Mouse (Mus musculus) megakaryocyte, embryonic 14.5 days (primary cell): ENCODE results near the gene Anpep. TPM values are rescaled to one million over a fixed set of nuclear protein-coding genes. Genes with fewer than 3 reads are reported as not detected.

ENCODE experiments used
- H3K27me3 ChIP-seq: replicated peaks from 2 replicates; pipeline ENCODE3; 2012; ENCODE audit warnings: inconsistent platforms
- H3K36me3 ChIP-seq: replicated peaks from 2 replicates; pipeline ENCODE3; 2012; ENCODE audit warnings: low read length, inconsistent platforms, mixed read lengths
- H3K4me1 ChIP-seq: 2 replicates; pipeline ENCODE4 v1.6.1; 2012; ENCODE audit warnings: inconsistent platforms
- H3K4me3 ChIP-seq: replicated peaks from 2 replicates; pipeline ENCODE3; 2012; ENCODE audit warnings: moderate library complexity, mild to moderate bottlenecking, inconsistent platforms
- H3K9me3 ChIP-seq: 2 replicates; pipeline ENCODE4 v1.6.1; 2012; ENCODE audit warnings: inconsistent platforms
- FLI1 ChIP-seq: IDR thresholded peaks from 2 replicates; pipeline ENCODE4 v1.6.1; 2012; ENCODE audit warnings: low read length, inconsistent platforms, mixed read lengths
- GATA1 ChIP-seq: IDR thresholded peaks from 3 replicates; pipeline ENCODE4 v1.6.1; 2012; ENCODE audit warnings: mixed read lengths, low read length, inconsistent platforms, borderline replicate concordance
- polyA plus RNA-seq: library from polyadenylated mRNA; stranded (reverse); fragments of >175 nt; gene quantifications from 2 replicates; pipeline ENCODE4 v1.2.3, GENCODE M21; 2012; ENCODE audit warnings: low replicate concordance; ENCODE audit not compliant: insufficient read depth

The Anpep gene
- polyA plus RNA-seq, 1 experiment, result 11.4 TPM

DNA sequence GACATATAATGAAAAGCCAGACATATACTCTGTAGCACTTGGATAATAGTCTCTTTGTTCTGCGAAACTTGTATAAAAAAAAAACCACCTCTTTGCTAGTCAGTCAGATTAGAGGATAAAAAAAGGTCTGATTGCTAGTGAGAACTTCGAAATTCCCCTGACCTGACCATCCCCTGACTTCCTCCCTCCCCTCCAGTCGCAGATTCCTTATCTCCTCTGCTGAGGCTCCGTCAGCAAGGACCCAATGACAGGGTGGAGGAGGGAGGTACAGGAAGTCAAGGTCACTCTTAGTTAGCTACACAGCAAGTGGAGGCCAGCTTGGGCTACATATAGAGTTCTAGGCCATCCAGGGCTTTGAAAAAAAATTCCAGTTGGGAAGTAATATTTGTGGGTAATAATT, 41.3 kb downstream of the Anpep start:
- TF ChIP-seq GATA1 (no peak), FLI1 (no peak)
- H3K9me3 ChIP-seq, result peaks cover 1% of the 10 kb centered on the region; the same call in 1 of the 2 replicates

DNA sequence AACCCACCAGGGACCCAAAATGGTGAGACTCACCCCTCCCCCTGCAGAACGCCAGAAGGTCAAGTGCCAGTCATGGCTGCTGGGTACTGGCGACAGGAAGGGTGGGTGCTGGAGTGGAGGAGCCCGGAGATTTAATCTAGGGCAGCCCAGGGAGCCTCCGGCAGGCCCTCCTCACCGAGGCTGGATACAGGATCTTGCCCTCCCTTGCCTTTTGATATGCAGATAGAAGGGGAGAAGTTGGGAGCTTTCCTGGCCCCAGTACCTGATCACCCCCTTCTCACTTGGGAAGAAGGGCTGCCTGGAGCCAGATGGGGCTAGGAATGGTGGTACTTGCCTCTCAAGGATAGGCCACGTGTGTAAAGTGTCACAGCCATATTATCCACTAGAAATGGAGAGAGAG, 42.5 kb downstream of the Anpep start:
- peaks cover 35% of the 10 kb centered on the region for H3K4me1 ChIP-seq
- no peak overlapping the region for H3K4me3 ChIP-seq
- H3K36me3 ChIP-seq, result no peaks in the 10 kb centered on the region
- peaks cover 64% of the 10 kb centered on the region for H3K27me3 ChIP-seq
- no peaks in the 10 kb centered on the region for H3K9me3 ChIP-seq
- no peak for TF ChIP-seq GATA1
- no peak for TF ChIP-seq FLI1

More for the DNA sequence above, 41.3 kb downstream of the Anpep start:
- no peaks in the 10 kb centered on the region for H3K36me3 ChIP-seq
- H3K27me3 ChIP-seq, result peaks cover 65% of the 10 kb centered on the region
- H3K4me1 ChIP-seq, result peaks cover 27% of the 10 kb centered on the region
- no peak overlapping the region for H3K4me3 ChIP-seq

DNA sequence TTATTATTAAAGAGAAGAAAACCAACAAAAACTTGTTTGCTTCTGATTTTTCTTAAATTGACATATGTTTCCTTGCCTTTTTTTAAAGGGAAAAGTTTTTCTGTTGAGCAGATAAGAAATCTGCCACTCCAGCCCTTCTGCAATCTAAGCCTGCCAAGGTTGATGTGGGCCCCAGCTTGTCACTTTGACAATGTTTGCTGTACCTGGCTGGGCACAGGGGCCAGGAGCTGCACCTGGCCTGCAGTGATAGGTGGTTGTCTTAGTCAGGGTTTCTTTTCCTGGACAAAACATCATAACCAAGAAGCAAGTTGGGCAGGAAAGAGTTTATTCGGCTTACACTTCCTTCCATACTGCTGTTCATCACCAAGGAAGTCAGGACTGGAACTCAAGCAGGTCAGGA, 47.5 kb downstream of the Anpep start:
- TF ChIP-seq FLI1 (no peak), GATA1 (no peak)
- Histone ChIP-seq H3K9me3 (no peaks in the 10 kb centered on the region), H3K36me3 (no peaks in the 10 kb centered on the region), H3K4me1 (peaks cover 24% of the 10 kb centered on the region), H3K27me3 (peaks cover 74% of the 10 kb centered on the region), H3K4me3 (no peak overlapping the region)

DNA sequence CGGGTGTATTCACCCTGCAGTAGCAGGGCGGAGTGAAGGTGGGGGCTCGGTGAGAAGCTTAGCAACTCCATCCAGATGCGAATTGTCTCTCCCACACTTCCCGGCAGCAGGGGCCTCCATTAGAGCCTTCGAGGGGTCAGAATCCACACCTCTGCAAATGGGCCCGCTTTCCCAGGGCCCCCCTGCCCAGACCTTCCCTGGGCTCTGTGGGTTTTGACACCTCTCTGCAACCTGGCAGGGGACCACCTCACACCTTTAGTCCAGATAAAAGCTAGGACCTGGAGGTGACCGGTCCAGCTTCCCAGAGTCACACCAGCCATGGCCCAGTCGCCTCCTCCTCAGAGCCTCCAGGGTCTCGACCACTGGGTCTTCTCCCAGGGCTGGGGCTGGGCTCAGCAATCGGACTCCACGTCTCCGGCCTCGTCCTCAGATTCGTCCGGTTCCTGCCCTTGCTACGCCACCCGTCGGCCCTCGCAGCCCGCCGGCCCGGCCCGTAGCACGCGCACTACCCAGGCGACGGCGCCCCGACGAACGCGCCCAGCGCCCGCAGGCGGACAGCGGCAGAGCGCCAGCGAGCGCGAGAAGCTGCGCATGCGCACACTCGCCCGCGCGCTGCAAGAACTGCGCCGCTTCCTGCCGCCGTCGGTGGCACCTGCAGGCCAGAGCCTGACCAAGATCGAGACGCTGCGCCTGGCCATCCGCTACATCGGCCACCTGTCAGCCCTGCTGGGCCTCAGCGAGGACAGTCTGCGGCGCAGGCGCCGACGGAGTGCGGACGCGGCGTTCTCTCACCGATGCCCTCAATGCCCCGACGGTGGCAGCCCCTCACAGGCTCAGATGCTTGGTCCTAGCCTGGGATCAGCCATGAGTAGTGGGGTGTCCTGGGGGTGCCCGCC, 50.0 kb downstream of the Anpep start, which contains the start of gene Mesp2:
Gene Mesp2, plus strand, starts transcription at position 117 of the 896 bp plus-strand sequence.
- H3K27me3 ChIP-seq, result peaks cover 72% of the 10 kb centered on the region
- TF ChIP-seq FLI1 (no peak), GATA1 (no peak)
- no peaks in the 10 kb centered on the region for H3K36me3 ChIP-seq
- peak within 1 kb of the TSS; percentile 89 for H3K4me3 ChIP-seq
- peaks cover 11% of the 10 kb centered on the region for H3K9me3 ChIP-seq
- H3K4me1 ChIP-seq, result peaks cover 21% of the 10 kb centered on the region

DNA sequence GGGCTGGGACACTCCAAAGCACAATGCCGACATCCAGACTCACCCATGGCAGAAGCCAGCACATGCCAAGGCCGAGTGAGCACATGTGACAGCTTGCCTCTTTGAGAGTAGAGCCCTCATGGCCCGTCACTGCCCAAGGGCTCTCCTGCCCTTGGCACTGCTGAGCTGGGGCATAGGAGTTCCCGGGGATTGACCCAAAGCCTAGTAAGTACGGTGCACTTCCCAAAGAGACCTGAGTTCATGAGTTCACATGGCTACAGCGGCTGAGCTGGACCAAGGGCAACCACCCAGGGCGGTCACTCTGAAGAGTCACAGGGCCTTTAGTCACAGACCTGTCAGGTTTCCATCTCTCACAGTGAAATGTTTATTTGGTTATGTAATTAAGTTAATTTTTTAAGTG, 52.3 kb downstream of the Anpep start:
- Histone ChIP-seq H3K27me3 (peaks cover 76% of the 10 kb centered on the region), H3K4me3 (no peak overlapping the region), H3K4me1 (peaks cover 11% of the 10 kb centered on the region), H3K9me3 (peaks cover 11% of the 10 kb centered on the region), H3K36me3 (no peaks in the 10 kb centered on the region)
- TF ChIP-seq GATA1 (no peak), FLI1 (no peak)

DNA sequence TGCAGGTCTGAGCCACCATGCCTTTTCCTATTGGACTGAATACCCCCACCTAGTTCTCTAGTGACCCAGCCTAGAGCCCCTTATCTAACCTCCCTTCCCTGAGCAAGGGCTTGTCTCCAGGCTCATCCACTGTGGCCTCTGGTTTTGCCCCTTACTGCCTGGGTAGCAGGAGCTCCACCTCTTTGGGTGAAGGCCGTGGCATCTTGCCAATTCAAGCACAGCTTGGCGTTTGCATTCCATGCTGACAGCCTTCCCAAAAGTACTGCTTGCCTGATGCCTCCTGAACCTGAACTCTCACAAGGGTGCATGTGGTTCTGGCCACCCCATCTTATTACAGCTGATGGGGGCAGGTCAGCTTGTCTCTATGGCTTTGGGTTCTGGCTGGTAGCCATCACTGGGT, 57.0 kb downstream of the Anpep start:
- Histone ChIP-seq H3K9me3 (peaks cover 11% of the 10 kb centered on the region), H3K4me3 (no peak overlapping the region), H3K27me3 (peaks cover 72% of the 10 kb centered on the region), H3K36me3 (no peaks in the 10 kb centered on the region), H3K4me1 (peaks cover 3% of the 10 kb centered on the region; the same call in 1 of the 2 replicates)
- TF ChIP-seq GATA1 (no peak), FLI1 (no peak)

DNA sequence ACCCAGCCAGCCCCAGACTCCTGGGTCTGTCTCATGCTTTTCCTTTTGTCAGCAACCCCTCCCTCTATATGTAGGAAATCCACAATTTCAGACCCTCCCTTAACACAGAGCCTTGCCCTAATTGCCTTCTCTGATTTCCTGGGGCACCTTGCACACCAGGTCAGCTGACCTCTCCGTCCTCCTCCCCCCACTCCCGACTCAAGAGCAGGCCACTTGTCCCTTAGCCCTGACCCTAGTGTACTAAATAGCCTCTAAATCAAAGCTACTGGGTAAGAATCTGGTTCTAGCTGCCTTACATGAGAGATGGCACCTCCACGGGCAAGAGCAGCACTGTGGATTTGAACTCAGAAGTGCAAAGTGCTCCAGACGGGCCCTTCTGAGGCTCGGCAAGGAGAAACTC, 58.8 kb downstream of the Anpep start:
- Histone ChIP-seq H3K4me3 (no peak overlapping the region), H3K36me3 (no peaks in the 10 kb centered on the region), H3K9me3 (peaks cover 4% of the 10 kb centered on the region), H3K27me3 (peaks cover 76% of the 10 kb centered on the region), H3K4me1 (peaks cover 14% of the 10 kb centered on the region)
- TF ChIP-seq FLI1, result no peak
- no peak for TF ChIP-seq GATA1

DNA sequence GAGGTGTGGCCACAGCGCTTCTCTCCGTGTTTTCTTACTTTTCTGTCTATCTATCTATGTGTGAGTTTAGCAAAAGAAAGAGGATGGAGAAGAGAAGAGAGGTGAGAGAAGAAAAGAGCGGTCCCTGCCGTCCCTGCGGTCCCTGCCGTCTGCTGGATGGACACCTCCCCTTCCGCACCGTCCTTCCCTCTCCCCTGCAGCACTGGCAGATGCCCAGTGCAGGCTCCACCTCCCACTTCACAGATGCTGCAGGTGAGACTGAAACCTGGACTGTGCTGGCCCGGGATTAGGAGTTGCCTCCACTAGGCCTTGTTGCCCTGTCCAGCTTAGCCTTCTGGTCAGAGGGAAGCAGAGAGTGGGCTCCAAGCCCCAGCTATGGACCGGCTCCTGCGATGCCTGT, 59.5 kb downstream of the Anpep start:
- H3K4me1 ChIP-seq, result peaks cover 17% of the 10 kb centered on the region
- peaks cover 79% of the 10 kb centered on the region for H3K27me3 ChIP-seq
- no peaks in the 10 kb centered on the region for H3K36me3 ChIP-seq
- H3K9me3 ChIP-seq, result no peaks in the 10 kb centered on the region
- no peak for TF ChIP-seq GATA1
- TF ChIP-seq FLI1, result no peak
- H3K4me3 ChIP-seq, result no peak overlapping the region

DNA sequence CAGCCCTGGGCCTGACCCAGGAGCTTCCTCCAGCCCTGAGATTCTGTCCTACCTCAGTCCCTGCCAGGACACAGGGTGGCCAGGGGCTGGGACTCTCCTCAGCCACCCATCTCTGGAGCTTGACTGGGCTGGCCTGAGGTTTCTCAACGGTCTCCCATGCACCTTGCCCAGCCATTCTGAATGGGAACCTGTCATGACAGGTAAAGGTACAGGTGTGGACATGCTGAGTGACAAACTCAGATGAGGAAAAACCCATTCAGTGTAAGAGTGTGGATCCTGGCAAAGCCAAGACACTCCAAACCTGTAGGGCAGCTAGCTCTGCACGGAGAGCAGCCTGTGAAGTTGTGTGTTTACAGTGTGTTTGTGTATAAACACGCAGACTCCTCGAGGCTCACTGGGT, 60.5 kb downstream of the Anpep start:
- Histone ChIP-seq H3K4me3 (no peak overlapping the region), H3K27me3 (peaks cover 85% of the 10 kb centered on the region), H3K36me3 (no peaks in the 10 kb centered on the region), H3K9me3 (no peaks in the 10 kb centered on the region), H3K4me1 (peaks cover 17% of the 10 kb centered on the region)
- TF ChIP-seq GATA1 (no peak), FLI1 (no peak)

DNA sequence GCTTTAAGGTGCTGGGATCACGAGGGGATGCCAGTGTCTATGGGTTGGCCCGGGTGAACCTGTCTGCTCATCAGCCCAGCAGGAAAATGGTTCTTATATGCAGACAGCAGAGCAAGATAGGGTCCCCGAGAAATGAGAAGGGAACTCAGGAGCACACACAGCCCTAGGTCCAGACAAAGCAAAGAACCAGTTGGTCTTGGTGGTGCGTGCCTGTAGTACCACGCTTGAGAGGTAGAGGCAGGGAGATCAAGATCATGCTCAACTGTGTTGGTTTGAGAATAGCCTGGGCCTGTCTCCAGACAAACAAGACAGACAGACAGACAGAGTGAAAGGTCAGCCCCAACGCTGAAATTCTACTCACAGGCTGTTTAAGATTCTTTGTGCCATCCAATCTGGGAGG, 61.4 kb downstream of the Anpep start:
- Histone ChIP-seq H3K4me3 (no peak overlapping the region), H3K4me1 (peaks cover 17% of the 10 kb centered on the region), H3K27me3 (peaks cover 86% of the 10 kb centered on the region), H3K36me3 (no peaks in the 10 kb centered on the region), H3K9me3 (no peaks in the 10 kb centered on the region)
- TF ChIP-seq GATA1 (no peak), FLI1 (no peak)
